Mouse (Mus musculus) ES-E14 (cell line): Measurements from ENCODE around the gene Fam160a1. TPM values are rescaled to one million over a fixed set of nuclear protein-coding genes. Genes with fewer than 3 reads are reported as not detected.

ENCODE experiments used
- DNase-seq: peaks from one replicate; pipeline ENCODE4 v3.0.0-alpha.2; 2013; ENCODE audit warnings: low read depth, low spot score
- H3K27ac ChIP-seq: 2 replicates; pipeline ENCODE4 v1.5.1; 2012; ENCODE audit warnings: low read depth, mild to moderate bottlenecking, low read length, moderate library complexity, mixed read lengths; ENCODE audit not compliant: poor library complexity, insufficient read depth, severe bottlenecking
- H3K36me3 ChIP-seq: 2 replicates; pipeline ENCODE4 v1.6.1; 2012; ENCODE audit warnings: mild to moderate bottlenecking, low read length, moderate library complexity, mixed read lengths; ENCODE audit not compliant: control insufficient read depth, poor library complexity, insufficient read depth, severe bottlenecking
- H3K4me1 ChIP-seq, 2 experiments: fragments of 150-350 bp in 1 of 2; sonication (generic) in 1 of 2; 2 replicates each; pipeline ENCODE4 v1.6.1; 2012; ENCODE audit warnings: low read length in 2 of 2, mild to moderate bottlenecking in 1 of 2, mixed read lengths in 1 of 2; ENCODE audit not compliant: control insufficient read depth in 2 of 2, insufficient read depth in 2 of 2, poor library complexity in 1 of 2
- H3K4me3 ChIP-seq, 2 experiments: fragments of 150-350 bp in 1 of 2; sonication (generic) in 1 of 2; 2 replicates each; pipeline ENCODE4 v1.5.1; 2012; ENCODE audit warnings: low read length in 2 of 2, low read depth in 1 of 2, mild to moderate bottlenecking in 1 of 2, mixed read lengths in 1 of 2; ENCODE audit not compliant: insufficient read depth in 1 of 2, poor library complexity in 1 of 2, severe bottlenecking in 1 of 2
- H3K9ac ChIP-seq: 2 replicates; pipeline ENCODE4 v1.6.1; 2012; ENCODE audit warnings: low read depth, mild to moderate bottlenecking, low read length, mixed read lengths; ENCODE audit not compliant: poor library complexity, insufficient read depth, severe bottlenecking
- H3K9me3 ChIP-seq: fragments of 150-350 bp; sonication (generic); 2 replicates; pipeline ENCODE4 v1.6.1; 2012; ENCODE audit warnings: low read depth, mild to moderate bottlenecking, low read length; ENCODE audit not compliant: control insufficient read depth, insufficient read depth
- CHD2 ChIP-seq: IDR thresholded peaks from 2 replicates; pipeline ENCODE4 v1.6.1; 2014; ENCODE audit warnings: mild to moderate bottlenecking, low read depth, low read length, inconsistent platforms
- HCFC1 ChIP-seq: IDR thresholded peaks from 2 replicates; pipeline ENCODE4 v1.6.1; 2012; ENCODE audit warnings: low read length, inconsistent platforms, borderline replicate concordance; ENCODE audit not compliant: insufficient read depth
- MAFK ChIP-seq: IDR thresholded peaks from 2 replicates; pipeline ENCODE4 v1.6.1; 2014; ENCODE audit warnings: mild to moderate bottlenecking, low read depth, low read length, inconsistent platforms; ENCODE audit not compliant: insufficient read depth
- ZC3H11A ChIP-seq: IDR thresholded peaks from 2 replicates; pipeline ENCODE4 v1.6.1; 2012; ENCODE audit warnings: low read depth, mild to moderate bottlenecking, inconsistent platforms, low read length, borderline replicate concordance
- ZNF384 ChIP-seq: IDR thresholded peaks from 2 replicates; pipeline ENCODE4 v1.6.1; 2012; ENCODE audit warnings: low read depth, low read length, inconsistent platforms
- in situ Hi-C, 2 experiments: fragments of 600-800 bp; cut with MboI; formaldehyde crosslinking; loops; one replicate each; pipeline ENCODE4 v1.15.1; 2025; ENCODE audit warnings: low sequenced_read_pairs in 2 of 2, inconsistent platforms in 1 of 2; ENCODE audit not compliant: unreplicated experiment in 2 of 2
- total RNA-seq: library from RNA; depleted of rRNA; stranded (reverse); fragments of 300-350 nt; gene quantifications from 2 replicates; pipeline ENCODE4 v1.2.3, GENCODE M21; 2012

Fam160a1 gene
- total RNA-seq, 1 experiment = 1.4 TPM

DNA sequence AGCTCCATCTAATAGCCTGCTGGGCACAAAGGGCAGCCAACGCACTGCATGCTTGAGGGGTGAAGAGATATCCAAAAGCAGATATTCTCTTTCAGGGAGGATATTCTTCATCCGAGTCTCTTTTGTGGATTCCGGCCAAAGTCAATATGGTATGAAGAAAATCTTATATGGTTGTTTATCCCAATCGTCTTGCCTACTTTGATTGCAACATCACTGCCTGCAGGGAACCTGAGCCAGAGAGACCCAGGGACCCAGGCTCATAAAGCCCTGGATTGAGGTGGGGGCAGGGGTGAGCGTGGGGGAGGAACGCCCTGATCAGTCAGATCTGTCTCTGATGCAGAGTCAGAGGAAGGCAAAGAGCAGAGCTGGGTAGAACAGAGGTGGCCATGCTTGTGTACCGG, 52.2 kb downstream of the Fam160a1 start:
- no peaks in the 10 kb centered on the region for H3K9me3 ChIP-seq
- DNase-seq = no peak
- H3K27ac ChIP-seq = no peak overlapping the region
- no peaks in the 10 kb centered on the region for H3K36me3 ChIP-seq
- H3K4me3 ChIP-seq = no peak overlapping the region
- TF ChIP-seq ZC3H11A (no peak), HCFC1 (no peak), CHD2 (no peak), MAFK (no peak), ZNF384 (no peak)
- no peaks in the 10 kb centered on the region for H3K4me1 ChIP-seq
- in situ Hi-C loops = no loop called here
- H3K9ac ChIP-seq = no peak overlapping the region

GRCm38 (mm10) chr3:85764008-85764834, 52.9 kb downstream of the Fam160a1 start:
- Histone ChIP-seq H3K4me3 (no peak overlapping the region), H3K27ac (no peak overlapping the region), H3K9ac (no peak overlapping the region), H3K4me1 (no peaks in the 10 kb centered on the region), H3K9me3 (no peaks in the 10 kb centered on the region), H3K36me3 (no peaks in the 10 kb centered on the region)
- TF ChIP-seq ZNF384 (no peak), ZC3H11A (no peak), HCFC1 (no peak), CHD2 (no peak), MAFK (no peak)
- no peak for DNase-seq
- in situ Hi-C loops = no loop called here

- Histone ChIP-seq H3K27ac (no peak overlapping the region), H3K9me3 (no peaks in the 10 kb centered on the region), H3K4me3 (no peak overlapping the region), H3K36me3 (no peaks in the 10 kb centered on the region), H3K9ac (no peak overlapping the region), H3K4me1 (no peaks in the 10 kb centered on the region)
- TF ChIP-seq MAFK = no peak
- TF ChIP-seq ZNF384 = no peak
- TF ChIP-seq CHD2 = no peak
- no peak for TF ChIP-seq HCFC1
- no peak for TF ChIP-seq ZC3H11A
- DNase-seq = no peak
- in situ Hi-C loops = no loop called here
These were observed 59.1 kb downstream of the Fam160a1 start for GRCm38 (mm10) chr3:85757944-85758343.

DNA sequence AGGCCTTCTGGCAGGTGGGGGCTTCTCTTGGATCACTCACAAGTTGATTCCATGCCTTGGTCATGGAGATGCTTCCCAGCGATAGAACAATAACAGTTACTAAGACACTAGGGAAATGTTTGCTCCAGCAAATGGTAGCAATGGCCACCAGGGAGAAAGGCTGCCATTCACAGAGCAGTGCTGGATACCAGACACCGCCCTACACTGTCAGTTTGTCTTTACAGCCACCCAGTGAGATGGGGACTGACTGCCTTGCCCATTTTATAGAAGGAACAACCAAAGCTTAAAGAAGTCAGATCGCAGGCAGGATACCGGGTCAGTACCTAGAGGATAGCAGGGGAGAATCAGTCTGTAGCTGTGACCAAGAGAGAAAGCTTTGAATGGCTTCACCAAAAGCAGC, 59.7 kb downstream of the Fam160a1 start:
- Histone ChIP-seq H3K27ac (no peak overlapping the region), H3K36me3 (no peaks in the 10 kb centered on the region), H3K4me3 (no peak overlapping the region), H3K9me3 (no peaks in the 10 kb centered on the region), H3K9ac (no peak overlapping the region), H3K4me1 (no peaks in the 10 kb centered on the region)
- in situ Hi-C loops = no loop called here
- no peak for DNase-seq
- TF ChIP-seq HCFC1 = no peak
- no peak for TF ChIP-seq ZNF384
- TF ChIP-seq CHD2 = no peak
- no peak for TF ChIP-seq MAFK
- no peak for TF ChIP-seq ZC3H11A
